Mouse (Mus musculus): ENCODE data around the gene Kcnh4.

DNA sequence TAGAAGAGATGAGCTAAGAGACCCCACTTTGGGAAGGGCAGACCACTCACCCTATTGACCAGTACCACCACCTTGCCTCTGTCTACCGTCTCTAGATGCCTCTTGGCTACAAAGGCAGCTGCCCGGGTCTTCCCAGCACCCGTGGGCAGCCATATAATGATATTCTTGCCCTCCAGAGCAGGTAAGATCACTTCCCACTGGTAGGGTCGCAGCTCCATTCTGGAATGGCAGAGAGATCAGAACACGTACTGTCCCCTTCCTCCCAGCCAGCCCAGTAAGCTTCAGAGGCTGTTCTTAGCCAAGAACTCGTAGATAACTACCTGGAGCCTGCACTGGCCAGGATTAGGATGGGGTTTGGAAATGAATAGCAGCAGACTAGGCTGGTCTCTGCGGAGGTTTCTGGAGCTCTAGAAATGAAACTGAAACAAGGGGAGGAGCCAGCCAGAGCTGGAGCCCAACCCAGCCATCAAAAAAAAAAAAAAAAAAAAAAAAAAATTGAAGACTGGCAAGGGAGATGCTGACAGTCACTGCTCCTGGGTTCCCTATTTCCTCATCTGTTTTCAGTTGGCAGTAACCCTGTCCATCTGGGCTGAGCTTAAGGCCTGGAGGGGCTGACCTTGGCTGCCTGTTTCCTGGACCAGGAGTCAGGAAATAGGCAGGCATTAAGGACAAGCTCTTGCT lies 55.8 kb downstream of the Kcnh4 start, which contains the start of gene Dhx58:
- TF ChIP-seq CTCF (IDR thresholded peaks at IDR 0.05; ENCODE audit: low read depth) (no peak), EP300 (IDR thresholded peaks at IDR 0.05; ENCODE audit: low read depth) (no peak)
